Mouse (Mus musculus): ENCODE results near the gene H60b. TPM values are rescaled to one million over a fixed set of nuclear protein-coding genes. Genes with fewer than 3 reads are reported as not detected.

H60b gene
- polyA plus RNA-seq, 1 experiment from 2014 or later = 0.57 TPM

DNA sequence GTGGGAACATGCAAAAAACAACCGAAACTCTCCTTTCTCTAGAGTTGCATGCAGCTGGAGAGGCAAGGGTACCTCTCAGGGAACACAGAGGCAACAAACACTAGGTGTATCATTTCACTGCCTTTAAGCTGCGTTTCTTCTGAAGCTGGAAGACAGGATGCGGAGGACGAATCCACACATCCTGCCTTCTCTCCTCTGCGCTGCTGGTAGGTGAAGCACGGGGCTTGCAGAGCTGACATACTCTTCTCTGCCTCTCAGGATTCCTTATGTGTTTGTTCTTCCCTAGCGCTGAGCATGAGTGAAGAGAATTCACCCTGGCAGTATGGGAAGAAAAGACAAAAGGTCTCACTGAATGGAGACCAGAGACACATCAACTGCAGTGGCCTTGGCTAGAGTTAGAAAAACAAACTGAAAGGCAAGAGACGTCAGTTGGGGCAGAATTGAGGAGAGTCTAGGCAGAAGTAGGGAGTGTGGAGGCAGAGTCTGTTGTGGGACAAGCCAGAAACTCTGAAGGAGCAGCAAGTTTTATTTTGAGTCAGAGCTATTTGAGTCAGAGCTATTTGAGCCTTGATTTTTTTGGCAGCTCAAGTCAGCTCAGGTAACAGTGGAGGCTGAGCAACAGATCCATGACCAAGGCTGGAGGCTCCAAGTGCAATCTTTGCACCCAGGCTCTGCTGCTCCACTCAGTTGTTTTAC lies 139.5 kb downstream of the H60b start:
- Histone ChIP-seq H3K27me3 (ENCODE audit: control insufficient read depth, insufficient read depth, low read depth, low read length) (no peaks in the 10 kb centered on the region), H3K36me3 (ENCODE audit: control insufficient read depth, insufficient read depth, low read length) (no peaks in the 10 kb centered on the region), H3K4me1 (ENCODE audit: control insufficient read depth, insufficient read depth, low read length) (no peaks in the 10 kb centered on the region), H3K4me2 (ENCODE audit: low read length) (no peak overlapping the region), H3K4me3 (ENCODE audit: low read depth, low read length) (no peak overlapping the region), H3K9me3 (replicated peaks; ENCODE audit: control insufficient read depth, low read length, poor library complexity, severe bottlenecking) (no peaks in the 10 kb centered on the region), H3K9ac (ENCODE audit: low read depth, low read length) (no peak overlapping the region), H3K27ac (ENCODE audit: low read length) (no peak overlapping the region)
- WGBS = 68% methylated on average over 8 of the region's 8 CpGs
- ATAC-seq = no peak

- Histone ChIP-seq H3K4me1 (ENCODE audit: control insufficient read depth, insufficient read depth, low read length) (no peaks in the 10 kb centered on the region), H3K9me3 (replicated peaks; ENCODE audit: control insufficient read depth, low read length, poor library complexity, severe bottlenecking) (no peaks in the 10 kb centered on the region), H3K36me3 (ENCODE audit: control insufficient read depth, insufficient read depth, low read length) (no peaks in the 10 kb centered on the region), H3K4me3 (ENCODE audit: low read depth, low read length) (no peak overlapping the region), H3K27ac (ENCODE audit: low read length) (no peak overlapping the region), H3K9ac (ENCODE audit: low read depth, low read length) (no peak overlapping the region), H3K4me2 (ENCODE audit: low read length) (no peak overlapping the region), H3K27me3 (ENCODE audit: control insufficient read depth, insufficient read depth, low read depth, low read length) (no peaks in the 10 kb centered on the region)
- WGBS = 88% methylated on average over 2 of the region's 2 CpGs
- ATAC-seq = no peak
Observed at GRCm38 (mm10) chr10:22299324-22299723, 140.9 kb downstream of the H60b start.

DNA sequence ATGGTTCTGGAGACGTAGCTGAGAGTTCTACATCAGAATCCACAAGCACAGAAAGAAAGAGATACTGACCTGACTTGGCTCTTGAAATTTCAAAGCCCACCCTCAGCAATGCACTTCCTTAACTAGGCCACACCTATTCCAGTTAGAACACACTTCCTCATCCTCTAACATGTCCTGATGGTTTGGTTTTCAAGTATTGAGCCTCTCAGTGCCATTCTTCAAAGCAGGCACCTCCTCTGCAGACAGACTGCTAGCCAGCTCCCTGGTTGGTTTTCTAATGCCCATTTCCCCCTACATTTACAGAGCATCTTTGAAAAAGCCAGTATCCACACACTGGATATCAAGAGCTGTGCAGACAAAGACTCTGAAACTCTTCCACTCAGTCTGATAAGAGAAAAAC lies 143.3 kb downstream of the H60b start:
- H3K9ac ChIP-seq (ENCODE audit: low read depth, low read length) = no peak overlapping the region
- H3K4me2 ChIP-seq (ENCODE audit: low read length) = no peak overlapping the region
- H3K4me1 ChIP-seq (ENCODE audit: control insufficient read depth, insufficient read depth, low read length) = no peaks in the 10 kb centered on the region
- H3K27me3 ChIP-seq (ENCODE audit: control insufficient read depth, insufficient read depth, low read depth, low read length) = no peaks in the 10 kb centered on the region
- no peak overlapping the region for H3K27ac ChIP-seq (ENCODE audit: low read length)
- no peaks in the 10 kb centered on the region for H3K36me3 ChIP-seq (ENCODE audit: control insufficient read depth, insufficient read depth, low read length)
- 84% methylated on average over 1 of the region's 1 CpGs for WGBS
- H3K9me3 ChIP-seq (replicated peaks; ENCODE audit: control insufficient read depth, low read length, poor library complexity, severe bottlenecking) = no peaks in the 10 kb centered on the region
- H3K4me3 ChIP-seq (ENCODE audit: low read depth, low read length) = no peak overlapping the region
- no peak for ATAC-seq

GRCm38 (mm10) chr10:22302344-22303057 lies 144.1 kb downstream of the H60b start:
- Histone ChIP-seq H3K36me3 (ENCODE audit: control insufficient read depth, insufficient read depth, low read length) (no peaks in the 10 kb centered on the region), H3K9ac (ENCODE audit: low read depth, low read length) (no peak overlapping the region), H3K27me3 (ENCODE audit: control insufficient read depth, insufficient read depth, low read depth, low read length) (no peaks in the 10 kb centered on the region), H3K27ac (ENCODE audit: low read length) (no peak overlapping the region), H3K9me3 (replicated peaks; ENCODE audit: control insufficient read depth, low read length, poor library complexity, severe bottlenecking) (no peaks in the 10 kb centered on the region), H3K4me1 (ENCODE audit: control insufficient read depth, insufficient read depth, low read length) (no peaks in the 10 kb centered on the region), H3K4me2 (ENCODE audit: low read length) (no peak overlapping the region), H3K4me3 (ENCODE audit: low read depth, low read length) (no peak overlapping the region)
- 75% methylated on average over 5 of the region's 5 CpGs for WGBS
- ATAC-seq = no peak

- no peak overlapping the region for H3K27ac ChIP-seq (ENCODE audit: low read length)
- no peaks in the 10 kb centered on the region for H3K36me3 ChIP-seq (ENCODE audit: control insufficient read depth, insufficient read depth, low read length)
- WGBS = 92% methylated on average over 6 of the region's 6 CpGs
- ATAC-seq = no peak
- no peak overlapping the region for H3K4me3 ChIP-seq (ENCODE audit: low read depth, low read length)
- H3K9ac ChIP-seq (ENCODE audit: low read depth, low read length) = no peak overlapping the region
- H3K4me1 ChIP-seq (ENCODE audit: control insufficient read depth, insufficient read depth, low read length) = no peaks in the 10 kb centered on the region
- H3K9me3 ChIP-seq (replicated peaks; ENCODE audit: control insufficient read depth, low read length, poor library complexity, severe bottlenecking) = no peaks in the 10 kb centered on the region
- no peak overlapping the region for H3K4me2 ChIP-seq (ENCODE audit: low read length)
- H3K27me3 ChIP-seq (ENCODE audit: control insufficient read depth, insufficient read depth, low read depth, low read length) = no peaks in the 10 kb centered on the region
Observed at GRCm38 (mm10) chr10:22303736-22304135, 145.3 kb downstream of the H60b start.

DNA sequence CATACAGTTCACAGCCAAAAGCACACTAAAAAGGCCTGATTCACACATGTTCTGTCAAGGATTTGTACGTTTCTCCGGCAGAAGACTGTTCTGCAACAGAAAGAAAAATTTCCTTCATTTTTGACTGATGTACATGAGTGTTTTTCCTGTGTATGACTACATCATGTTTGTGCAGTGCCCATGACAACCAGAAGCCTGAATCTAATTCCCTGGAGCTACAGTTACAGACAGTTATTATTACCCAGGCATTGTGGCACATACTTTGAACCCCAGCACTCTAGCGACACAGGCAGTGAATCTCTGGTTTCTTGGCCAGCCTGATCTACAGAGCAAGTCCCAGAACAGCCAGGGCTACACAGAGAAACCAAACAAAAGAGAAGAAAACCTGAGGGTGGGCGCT lies 147.4 kb downstream of the H60b start:
- H3K27me3 ChIP-seq (ENCODE audit: control insufficient read depth, insufficient read depth, low read depth, low read length) = no peaks in the 10 kb centered on the region
- no peak overlapping the region for H3K4me2 ChIP-seq (ENCODE audit: low read length)
- H3K36me3 ChIP-seq (ENCODE audit: control insufficient read depth, insufficient read depth, low read length) = no peaks in the 10 kb centered on the region
- no peaks in the 10 kb centered on the region for H3K9me3 ChIP-seq (replicated peaks; ENCODE audit: control insufficient read depth, low read length, poor library complexity, severe bottlenecking)
- 89% methylated on average over 4 of the region's 4 CpGs for WGBS
- H3K4me3 ChIP-seq (ENCODE audit: low read depth, low read length) = no peak overlapping the region
- no peak overlapping the region for H3K27ac ChIP-seq (ENCODE audit: low read length)
- H3K9ac ChIP-seq (ENCODE audit: low read depth, low read length) = no peak overlapping the region
- no peaks in the 10 kb centered on the region for H3K4me1 ChIP-seq (ENCODE audit: control insufficient read depth, insufficient read depth, low read length)
- no peak for ATAC-seq

GRCm38 (mm10) chr10:22306452-22306851 lies 148.1 kb downstream of the H60b start:
- Histone ChIP-seq H3K36me3 (ENCODE audit: control insufficient read depth, insufficient read depth, low read length) (no peaks in the 10 kb centered on the region), H3K27me3 (ENCODE audit: control insufficient read depth, insufficient read depth, low read depth, low read length) (no peaks in the 10 kb centered on the region), H3K9me3 (replicated peaks; ENCODE audit: control insufficient read depth, low read length, poor library complexity, severe bottlenecking) (no peaks in the 10 kb centered on the region), H3K9ac (ENCODE audit: low read depth, low read length) (no peak overlapping the region), H3K27ac (ENCODE audit: low read length) (no peak overlapping the region), H3K4me2 (ENCODE audit: low read length) (no peak overlapping the region), H3K4me3 (ENCODE audit: low read depth, low read length) (no peak overlapping the region), H3K4me1 (ENCODE audit: control insufficient read depth, insufficient read depth, low read length) (no peaks in the 10 kb centered on the region)
- ATAC-seq = no peak
- WGBS = 67% methylated on average over 4 of the region's 4 CpGs

GRCm38 (mm10) chr10:22308221-22308620 lies 149.8 kb downstream of the H60b start:
- Histone ChIP-seq H3K4me3 (ENCODE audit: low read depth, low read length) (no peak overlapping the region), H3K9ac (ENCODE audit: low read depth, low read length) (no peak overlapping the region), H3K9me3 (replicated peaks; ENCODE audit: control insufficient read depth, low read length, poor library complexity, severe bottlenecking) (no peaks in the 10 kb centered on the region), H3K27me3 (ENCODE audit: control insufficient read depth, insufficient read depth, low read depth, low read length) (no peaks in the 10 kb centered on the region), H3K27ac (ENCODE audit: low read length) (no peak overlapping the region), H3K4me2 (ENCODE audit: low read length) (no peak overlapping the region), H3K4me1 (ENCODE audit: control insufficient read depth, insufficient read depth, low read length) (no peaks in the 10 kb centered on the region), H3K36me3 (ENCODE audit: control insufficient read depth, insufficient read depth, low read length) (no peaks in the 10 kb centered on the region)
- ATAC-seq = no peak
- WGBS = 74% methylated on average over 1 of the region's 1 CpGs

GRCm38 (mm10) chr10:22322858-22323257 lies 164.5 kb downstream of the H60b start:
- WGBS = 90% methylated on average over 2 of the region's 2 CpGs

More at GRCm38 (mm10) chr10:22322858-22323257, 164.5 kb downstream of the H60b start:
- H3K4me2 ChIP-seq (ENCODE audit: low read length) = no peak overlapping the region
- H3K36me3 ChIP-seq (ENCODE audit: control insufficient read depth, insufficient read depth, low read length) = no peaks in the 10 kb centered on the region
- H3K4me1 ChIP-seq (ENCODE audit: control insufficient read depth, insufficient read depth, low read length) = no peaks in the 10 kb centered on the region
- H3K9me3 ChIP-seq (replicated peaks; ENCODE audit: control insufficient read depth, low read length, poor library complexity, severe bottlenecking) = no peaks in the 10 kb centered on the region
- H3K4me3 ChIP-seq (ENCODE audit: low read depth, low read length) = no peak overlapping the region
- H3K27me3 ChIP-seq (ENCODE audit: control insufficient read depth, insufficient read depth, low read depth, low read length) = no peaks in the 10 kb centered on the region
- H3K27ac ChIP-seq (ENCODE audit: low read length) = no peak overlapping the region
- no peak for ATAC-seq
- no peak overlapping the region for H3K9ac ChIP-seq (ENCODE audit: low read depth, low read length)
